Mouse (Mus musculus): ENCODE results near the gene Kdm5b.

DNA sequence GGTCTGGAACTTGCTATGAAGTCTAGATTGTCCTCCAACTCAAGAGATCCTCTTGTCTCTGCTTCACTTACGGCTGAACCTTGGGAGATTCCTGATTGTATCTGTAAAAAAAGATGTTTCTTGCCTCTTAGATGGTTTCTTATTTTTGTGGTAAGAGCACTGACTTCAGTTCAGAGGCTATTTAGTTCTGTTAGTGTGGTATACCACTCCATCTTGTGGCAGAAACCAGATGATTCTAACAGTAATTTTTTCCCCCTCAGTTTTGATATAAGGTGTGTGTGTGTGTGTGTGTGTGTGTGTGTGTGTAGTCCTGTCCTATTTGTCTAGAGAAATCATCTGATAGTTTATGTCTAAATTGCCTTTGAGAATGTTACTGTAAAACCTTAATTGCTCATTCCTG, 47.3 kb downstream of the Kdm5b start:
- TF ChIP-seq CTCF (IDR thresholded peaks at IDR 0.05; ENCODE audit: low read depth) (peak; percentile 33), EP300 (IDR thresholded peaks at IDR 0.05; ENCODE audit: low read depth) (no peak)

Measured in liver, postnatal 0 days (tissue).